Mouse (Mus musculus) limb, embryonic 14.5 days (tissue): Measurements from ENCODE around the gene Gm7168. TPM values are rescaled to one million over a fixed set of nuclear protein-coding genes. Genes with fewer than 3 reads are reported as not detected.
A peak's percentile ranks its signal among the peaks of the same experiment; 100 is the strongest.

Experiments used
- ATAC-seq: fragments of 200-750 bp; cut with Nextera tagmentation; 2 replicates; pipeline ENCODE4 v1.8.0; 2017; ENCODE audit warnings: low read depth, moderate number of reproducible peaks, moderate TSS enrichment; ENCODE audit not compliant: low FRiP score
- DNase-seq: peaks from one replicate; pipeline ENCODE4 v3.0.0-alpha.2; 2015; ENCODE audit warnings: low spot score
- H3K27ac ChIP-seq: fragments of 300-500 bp; sonication (generic); replicated peaks from 2 replicates; pipeline ENCODE4 v1.5.1; 2014; ENCODE audit warnings: low read depth, mild to moderate bottlenecking, low read length, moderate library complexity, mixed read lengths
- H3K27me3 ChIP-seq: fragments of 300-500 bp; sonication (generic); 2 replicates; pipeline ENCODE4 v1.6.1; 2014; ENCODE audit warnings: low read length, mixed read lengths; ENCODE audit not compliant: control insufficient read depth, insufficient read depth
- H3K36me3 ChIP-seq: fragments of 300-500 bp; sonication (generic); 2 replicates; pipeline ENCODE4 v1.6.1; 2014; ENCODE audit warnings: mild to moderate bottlenecking, low read length, moderate library complexity, mixed read lengths; ENCODE audit not compliant: control insufficient read depth, insufficient read depth
- H3K4me1 ChIP-seq: fragments of 300-500 bp; sonication (generic); 2 replicates; pipeline ENCODE4 v1.6.1; 2014; ENCODE audit warnings: antibody characterized with exemption, low read length, mixed read lengths; ENCODE audit not compliant: control insufficient read depth, insufficient read depth
- H3K4me2 ChIP-seq: fragments of 300-500 bp; sonication (generic); replicated peaks from 2 replicates; pipeline ENCODE4 v1.6.1; 2014; ENCODE audit warnings: low read depth, mild to moderate bottlenecking, low read length, moderate library complexity; ENCODE audit not compliant: severe bottlenecking
- H3K4me3 ChIP-seq: fragments of 300-500 bp; sonication (generic); replicated peaks from 2 replicates; pipeline ENCODE4 v1.5.1; 2014; ENCODE audit warnings: low read length
- H3K9ac ChIP-seq: fragments of 300-500 bp; sonication (generic); 2 replicates; pipeline ENCODE4 v1.6.1; 2014; ENCODE audit warnings: mild to moderate bottlenecking, low read depth, low read length, moderate library complexity; ENCODE audit not compliant: severe bottlenecking
- H3K9me3 ChIP-seq: fragments of 300-500 bp; sonication (generic); 2 replicates; pipeline ENCODE4 v1.6.1; 2016; ENCODE audit warnings: low read length; ENCODE audit not compliant: control insufficient read depth
- POLR2A ChIP-seq: fragments of 200-500 bp; IDR thresholded peaks from 2 replicates; pipeline ENCODE4 v1.8.0; 2012; ENCODE audit warnings: inconsistent platforms, mild to moderate bottlenecking, moderate library complexity, borderline replicate concordance; ENCODE audit not compliant: insufficient read depth, insufficient read length; ENCODE audit errors: extremely low read depth
- WGBS: fragments of 180-500 bp; shearing (Covaris S2); extraction: QIAGEN DNeasy Blood & Tissue Kit; methylation state at CpG from one replicate; pipeline ENCODE4 v1.1.7; 2014; 5-methylcytosine and 5-hydroxymethylcytosine counted together
- polyA plus RNA-seq, 2 experiments: library from polyadenylated mRNA; depleted of rRNA in 1 of 2; stranded (reverse) in 1 of 2; unstranded in 1 of 2; fragments of >200 nt; fragmentation: Nextera tagmentation in 1 of 2; extraction: Ambion mirVana in 1 of 2; gene quantifications; 2 replicates each; pipeline versions ENCODE4 v1.2.1 to v1.2.3; 2012 to 2014

Gm7168 gene
- polyA plus RNA-seq, 2 experiments = 0.06 to 0.11 TPM

- WGBS = 26% methylated on average over 4 of the region's 4 CpGs
- no peak for TF ChIP-seq POLR2A
- Histone ChIP-seq H3K4me2 (no peak overlapping the region), H3K27ac (no peak overlapping the region), H3K4me1 (no peaks in the 10 kb centered on the region), H3K36me3 (no peaks in the 10 kb centered on the region), H3K27me3 (no peaks in the 10 kb centered on the region), H3K9me3 (no peaks in the 10 kb centered on the region), H3K9ac (no peak overlapping the region), H3K4me3 (no peak overlapping the region)
- ATAC-seq (0 out of 2 replicates have a peak, but pooled peaks have one; percentile 24), DNase-seq (no peak)
Observed at GRCm38 (mm10) chr17:13913951-13914350, 34.2 kb upstream of the Gm7168 start.

- Histone ChIP-seq H3K9ac (no peak overlapping the region), H3K9me3 (no peaks in the 10 kb centered on the region), H3K4me2 (no peak overlapping the region), H3K4me3 (no peak overlapping the region), H3K27me3 (no peaks in the 10 kb centered on the region), H3K4me1 (no peaks in the 10 kb centered on the region), H3K36me3 (no peaks in the 10 kb centered on the region), H3K27ac (no peak overlapping the region)
- 29% methylated on average over 4 of the region's 4 CpGs for WGBS
- TF ChIP-seq POLR2A = no peak
- peak; percentile 65 for DNase-seq
- peak; percentile 69 for ATAC-seq
Observed at GRCm38 (mm10) chr17:13914531-13914930, 33.6 kb upstream of the Gm7168 start.

GRCm38 (mm10) chr17:13920771-13921170 is 27.4 kb upstream of the Gm7168 start:
- WGBS = 47% methylated on average over 2 of the region's 2 CpGs
- H3K4me3 ChIP-seq = no peak overlapping the region
- H3K9ac ChIP-seq = no peak overlapping the region
- no peaks in the 10 kb centered on the region; the same call in 1 of the 2 replicates for H3K4me1 ChIP-seq
- no peak overlapping the region for H3K4me2 ChIP-seq
- H3K9me3 ChIP-seq = no peaks in the 10 kb centered on the region
- no peak overlapping the region for H3K27ac ChIP-seq
- TF ChIP-seq POLR2A = no peak
- no peaks in the 10 kb centered on the region for H3K36me3 ChIP-seq
- ATAC-seq (peak; percentile 67), DNase-seq (no peak)
- H3K27me3 ChIP-seq = no peaks in the 10 kb centered on the region

- H3K9me3 ChIP-seq = no peaks in the 10 kb centered on the region
- no peak overlapping the region for H3K4me3 ChIP-seq
- no peak overlapping the region for H3K4me2 ChIP-seq
- DNase-seq = no peak
- H3K27ac ChIP-seq = no peak overlapping the region
- 69% methylated on average over 2 of the region's 2 CpGs for WGBS
- H3K36me3 ChIP-seq = no peaks in the 10 kb centered on the region
- no peaks in the 10 kb centered on the region; the same call in 1 of the 2 replicates for H3K4me1 ChIP-seq
- H3K9ac ChIP-seq = no peak overlapping the region
- no peak for ATAC-seq
- no peaks in the 10 kb centered on the region for H3K27me3 ChIP-seq
- TF ChIP-seq POLR2A = no peak
Observed at GRCm38 (mm10) chr17:13923418-13923817, 24.8 kb upstream of the Gm7168 start.

GRCm38 (mm10) chr17:13924588-13924987 is 23.6 kb upstream of the Gm7168 start:
- no peak for DNase-seq
- WGBS = 90% methylated on average over 2 of the region's 2 CpGs
- no peaks in the 10 kb centered on the region; the same call in 1 of the 2 replicates for H3K4me1 ChIP-seq

GRCm38 (mm10) chr17:13925931-13926330 is 22.2 kb upstream of the Gm7168 start:
- Histone ChIP-seq H3K9me3 (no peaks in the 10 kb centered on the region), H3K4me3 (no peak overlapping the region), H3K4me2 (no peak overlapping the region), H3K9ac (no peak overlapping the region), H3K27me3 (no peaks in the 10 kb centered on the region), H3K4me1 (no peaks in the 10 kb centered on the region; the same call in 1 of the 2 replicates), H3K27ac (no peak overlapping the region), H3K36me3 (no peaks in the 10 kb centered on the region)
- DNase-seq (no peak), ATAC-seq (no peak)
- no peak for TF ChIP-seq POLR2A
- 63% methylated on average over 3 of the region's 3 CpGs for WGBS

More at GRCm38 (mm10) chr17:13924588-13924987, 23.6 kb upstream of the Gm7168 start:
- Histone ChIP-seq H3K9ac (no peak overlapping the region), H3K9me3 (no peaks in the 10 kb centered on the region), H3K36me3 (no peaks in the 10 kb centered on the region), H3K27ac (no peak overlapping the region), H3K27me3 (no peaks in the 10 kb centered on the region), H3K4me2 (no peak overlapping the region), H3K4me3 (no peak overlapping the region)
- TF ChIP-seq POLR2A = no peak
- no peak for ATAC-seq
